Mouse (Mus musculus): ENCODE data around the gene Spsb1.

DNA sequence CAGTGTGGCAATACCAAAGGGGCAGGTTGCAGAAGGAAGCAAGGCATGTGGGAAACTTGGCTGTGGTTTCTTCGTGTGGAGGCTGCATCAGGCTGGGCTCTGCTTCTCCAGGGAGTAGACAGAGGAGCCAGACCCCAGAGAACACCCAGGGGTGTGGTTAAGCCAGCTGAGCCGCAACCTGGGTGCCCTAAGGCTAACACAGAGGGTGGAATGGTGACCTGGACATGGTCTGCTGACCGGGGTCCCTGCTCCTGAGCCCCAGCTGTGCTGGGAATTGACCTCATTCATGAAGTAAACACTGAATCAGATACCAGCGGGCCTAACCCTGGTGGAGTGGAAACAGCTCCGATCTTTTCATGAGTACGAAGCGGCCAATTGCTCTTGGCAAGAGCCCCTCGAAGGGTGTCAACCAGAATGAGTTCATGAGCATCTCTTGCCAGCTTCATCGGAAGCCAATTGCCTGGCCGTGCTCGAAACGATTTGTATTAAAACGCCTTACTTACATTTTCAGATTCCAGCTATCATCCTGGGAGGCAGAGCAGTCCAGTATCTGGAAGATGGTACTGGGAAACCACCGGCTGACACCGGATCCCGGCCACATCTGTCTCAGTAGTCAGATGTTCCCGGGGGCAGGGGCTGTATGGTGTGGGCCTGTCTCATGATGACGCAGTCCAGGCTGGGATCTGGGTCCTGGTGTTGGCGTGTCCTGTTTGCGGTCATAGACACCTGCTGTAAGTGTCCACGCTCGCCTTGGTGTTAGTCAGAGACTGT, 107.8 kb downstream of the Spsb1 start:
- TF ChIP-seq POLR2AphosphoS5 (IDR thresholded peaks at IDR 0.05; ENCODE audit: insufficient replicate concordance, low read depth, low read length) (no peak), TAL1 (conservative IDR thresholded peaks at IDR 0.05; ENCODE audit: low read depth, low read length) (no peak), CTCF (IDR thresholded peaks at IDR 0.05; ENCODE audit: low read depth, low read length) (no peak), GATA1 (IDR thresholded peaks at IDR 0.05; ENCODE audit: borderline replicate concordance, low read length) (no peak)

Measured in G1E (cell line).